Mouse (Mus musculus): ENCODE data around the gene Tbc1d30.

Gene Tbc1d30

DNA sequence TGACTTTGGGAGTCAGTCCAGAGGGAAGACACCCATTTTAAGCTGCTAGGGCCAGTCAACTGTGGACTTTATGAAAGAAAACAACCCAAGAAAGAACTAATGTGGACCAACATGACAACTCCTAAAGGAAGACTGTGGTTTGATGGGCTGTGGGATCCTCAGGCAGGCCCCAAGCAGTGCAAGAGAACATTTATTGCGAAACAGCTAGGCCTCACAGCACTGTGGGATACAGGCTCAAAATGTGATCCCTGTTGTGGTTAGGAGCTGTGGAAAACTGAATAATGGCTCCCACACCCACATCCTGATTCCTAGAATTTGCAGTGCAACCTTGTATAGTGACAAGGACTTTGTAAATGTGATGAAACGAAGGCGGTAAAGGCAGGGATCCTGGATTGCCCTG lies 134.3 kb downstream of the Tbc1d30 start:
- DNase-seq: no peak

All from lung, postnatal 14 days (tissue).